Mouse (Mus musculus) lung, embryonic 14.5 days (tissue): ENCODE measurements around the gene Zbtb16. TPM values are rescaled to one million over a fixed set of nuclear protein-coding genes. Genes with fewer than 3 reads are reported as not detected.

Experiments used
- ATAC-seq: fragments of 200-750 bp; cut with Nextera tagmentation; 2 replicates; pipeline ENCODE4 v1.8.0; 2017; ENCODE audit warnings: mild to moderate bottlenecking, moderate TSS enrichment, moderate library complexity; ENCODE audit not compliant: insufficient read depth
- DNase-seq: peaks from one replicate; pipeline ENCODE4 v3.0.0-alpha.2; 2015
- H3K27ac ChIP-seq: fragments of 300-500 bp; sonication (generic); 2 replicates; pipeline ENCODE4 v1.5.1; 2014; ENCODE audit warnings: low read depth, mild to moderate bottlenecking, moderate library complexity
- H3K27me3 ChIP-seq: fragments of 300-500 bp; sonication (generic); 2 replicates; pipeline ENCODE4 v1.6.1; 2014; ENCODE audit warnings: low read length, control low read depth; ENCODE audit not compliant: insufficient read depth
- H3K36me3 ChIP-seq: fragments of 300-500 bp; sonication (generic); 2 replicates; pipeline ENCODE4 v1.6.1; 2014; ENCODE audit warnings: control low read depth; ENCODE audit not compliant: insufficient read depth
- H3K4me1 ChIP-seq: fragments of 300-500 bp; sonication (generic); 2 replicates; pipeline ENCODE4 v1.6.1; 2014; ENCODE audit warnings: antibody characterized with exemption, control low read depth; ENCODE audit not compliant: insufficient read depth
- H3K4me2 ChIP-seq: fragments of 300-500 bp; sonication (generic); 2 replicates; pipeline ENCODE4 v1.6.1; 2014; ENCODE audit warnings: mild to moderate bottlenecking
- H3K4me3 ChIP-seq: fragments of 300-500 bp; sonication (generic); 2 replicates; pipeline ENCODE4 v1.5.1; 2014; ENCODE audit warnings: low read depth, low read length
- H3K9ac ChIP-seq: fragments of 300-500 bp; sonication (generic); 2 replicates; pipeline ENCODE4 v1.6.1; 2014
- H3K9me3 ChIP-seq: fragments of 300-500 bp; sonication (generic); 2 replicates; pipeline ENCODE4 v1.6.1; 2016; ENCODE audit warnings: low read depth, low read length, control low read depth
- CTCF ChIP-seq: IDR thresholded peaks from 2 replicates; pipeline ENCODE4 v1.5.1; 2016; ENCODE audit warnings: antibody characterized with exemption, low read depth
- WGBS: fragments of 180-500 bp; shearing (Covaris S2); extraction: QIAGEN DNeasy Blood & Tissue Kit; methylation state at CpG from one replicate; pipeline ENCODE4 v1.1.7; 2014; 5-methylcytosine and 5-hydroxymethylcytosine counted together
- polyA plus RNA-seq: library from polyadenylated mRNA; unstranded; fragments of >200 nt; fragmentation: Nextera tagmentation; extraction: Ambion mirVana; gene quantifications from 2 replicates; pipeline ENCODE4 v1.2.1, GENCODE M21; 2014

Gene Zbtb16
- polyA plus RNA-seq, 1 experiment from 2014 or later, result 0.71 TPM

- WGBS, result 70% methylated on average over 9 of the region's 9 CpGs
- Histone ChIP-seq H3K4me1 (0 out of 2 replicates have a peak, but pooled peaks cover 3% of the 10 kb centered on the region), H3K36me3 (no peaks in the 10 kb centered on the region), H3K4me2 (no peak overlapping the region), H3K9me3 (no peaks in the 10 kb centered on the region), H3K27me3 (peaks cover 29% of the 10 kb centered on the region), H3K9ac (no peak overlapping the region), H3K4me3 (no peak overlapping the region), H3K27ac (no peak overlapping the region)
- no peak for TF ChIP-seq CTCF
- DNase-seq (no peak), ATAC-seq (no peak)
Measured at GRCm38 (mm10) chr9:48821431-48821830, 14.6 kb downstream of the Zbtb16 start.

GRCm38 (mm10) chr9:48820791-48821190 lies 15.2 kb downstream of the Zbtb16 start:
- H3K4me2 ChIP-seq, result no peak overlapping the region
- ATAC-seq (no peak), DNase-seq (no peak)
- H3K36me3 ChIP-seq, result no peaks in the 10 kb centered on the region
- H3K9ac ChIP-seq, result no peak overlapping the region
- H3K9me3 ChIP-seq, result no peaks in the 10 kb centered on the region
- H3K4me1 ChIP-seq, result 0 out of 2 replicates have a peak, but pooled peaks cover 3% of the 10 kb centered on the region
- peaks cover 29% of the 10 kb centered on the region for H3K27me3 ChIP-seq
- WGBS, result 19% methylated on average over 3 of the region's 3 CpGs
- no peak for TF ChIP-seq CTCF
- H3K4me3 ChIP-seq, result no peak overlapping the region
- H3K27ac ChIP-seq, result no peak overlapping the region

GRCm38 (mm10) chr9:48819695-48820094 lies 16.3 kb downstream of the Zbtb16 start:
- ATAC-seq, result no peak
- no peak overlapping the region for H3K4me3 ChIP-seq
- H3K27me3 ChIP-seq, result peaks cover 22% of the 10 kb centered on the region
- no peaks in the 10 kb centered on the region for H3K9me3 ChIP-seq
- 36% methylated on average over 10 of the region's 10 CpGs for WGBS
- no peak for TF ChIP-seq CTCF
- H3K9ac ChIP-seq, result no peak overlapping the region
- peaks cover 3% of the 10 kb centered on the region; the same call in 1 of the 2 replicates for H3K4me1 ChIP-seq
- no peak overlapping the region for H3K4me2 ChIP-seq
- DNase-seq, result no peak
- H3K27ac ChIP-seq, result no peak overlapping the region
- H3K36me3 ChIP-seq, result no peaks in the 10 kb centered on the region

GRCm38 (mm10) chr9:48819137-48819536 lies 16.9 kb downstream of the Zbtb16 start:
- no peak for ATAC-seq
- H3K4me1 ChIP-seq, result peaks cover 3% of the 10 kb centered on the region; the same call in 1 of the 2 replicates
- 65% methylated on average over 3 of the region's 3 CpGs for WGBS
- no peak overlapping the region for H3K27ac ChIP-seq
- no peak overlapping the region for H3K9ac ChIP-seq
- no peak overlapping the region for H3K4me3 ChIP-seq
- peaks cover 17% of the 10 kb centered on the region for H3K27me3 ChIP-seq
- H3K36me3 ChIP-seq, result no peaks in the 10 kb centered on the region
- H3K4me2 ChIP-seq, result no peak overlapping the region
- no peak for DNase-seq
- no peak for TF ChIP-seq CTCF
- no peaks in the 10 kb centered on the region for H3K9me3 ChIP-seq

- Histone ChIP-seq H3K4me3 (no peak overlapping the region), H3K4me2 (no peak overlapping the region), H3K9ac (no peak overlapping the region), H3K27me3 (peaks cover 7% of the 10 kb centered on the region; the same call in 1 of the 2 replicates), H3K36me3 (no peaks in the 10 kb centered on the region), H3K9me3 (no peaks in the 10 kb centered on the region), H3K27ac (no peak overlapping the region), H3K4me1 (peaks cover 3% of the 10 kb centered on the region; the same call in 1 of the 2 replicates)
- DNase-seq, result no peak
- TF ChIP-seq CTCF, result no peak
- ATAC-seq, result no peak
- 75% methylated on average over 4 of the region's 4 CpGs for WGBS
Measured at GRCm38 (mm10) chr9:48817907-48818306, 18.1 kb downstream of the Zbtb16 start.

GRCm38 (mm10) chr9:48817399-48817793 lies 18.6 kb downstream of the Zbtb16 start:
- H3K9ac ChIP-seq, result no peak overlapping the region

GRCm38 (mm10) chr9:48816678-48817398 lies 19.2 kb downstream of the Zbtb16 start:
- TF ChIP-seq CTCF, result no peak
- no peak overlapping the region for H3K4me3 ChIP-seq
- H3K36me3 ChIP-seq, result no peaks in the 10 kb centered on the region
- no peak overlapping the region for H3K27ac ChIP-seq
- no peaks in the 10 kb centered on the region for H3K27me3 ChIP-seq
- no peak overlapping the region for H3K9ac ChIP-seq
- no peak for DNase-seq
- no peak for ATAC-seq
- no peaks in the 10 kb centered on the region for H3K9me3 ChIP-seq
- peaks cover 3% of the 10 kb centered on the region; the same call in 1 of the 2 replicates for H3K4me1 ChIP-seq
- no peak overlapping the region for H3K4me2 ChIP-seq
- WGBS, result 48% methylated on average over 10 of the region's 10 CpGs

More at GRCm38 (mm10) chr9:48817399-48817793, 18.6 kb downstream of the Zbtb16 start:
- Histone ChIP-seq H3K36me3 (no peaks in the 10 kb centered on the region), H3K4me3 (no peak overlapping the region), H3K4me2 (no peak overlapping the region), H3K9me3 (no peaks in the 10 kb centered on the region), H3K27me3 (peaks cover 4% of the 10 kb centered on the region; the same call in 1 of the 2 replicates), H3K4me1 (peaks cover 3% of the 10 kb centered on the region; the same call in 1 of the 2 replicates), H3K27ac (no peak overlapping the region)
- WGBS, result 77% methylated on average over 7 of the region's 7 CpGs
- TF ChIP-seq CTCF, result no peak
- DNase-seq (no peak), ATAC-seq (no peak)
